Mouse (Mus musculus) testis, adult 2 months (tissue): ENCODE data around the gene Arhgef17.

Experiments used
- CTCF ChIP-seq: fragments of 200-500 bp; IDR thresholded peaks from 2 replicates; pipeline ENCODE4 v1.5.1; 2012; ENCODE audit warnings: low read depth, mild to moderate bottlenecking, inconsistent platforms, low read length, moderate library complexity; ENCODE audit not compliant: control insufficient read depth, insufficient read depth, insufficient replicate concordance
- POLR2A ChIP-seq: fragments of 200-500 bp; IDR thresholded peaks from 2 replicates; pipeline ENCODE4 v1.6.1; 2012; ENCODE audit warnings: low read depth, mild to moderate bottlenecking, inconsistent platforms, low read length, moderate library complexity; ENCODE audit not compliant: control insufficient read depth

DNA sequence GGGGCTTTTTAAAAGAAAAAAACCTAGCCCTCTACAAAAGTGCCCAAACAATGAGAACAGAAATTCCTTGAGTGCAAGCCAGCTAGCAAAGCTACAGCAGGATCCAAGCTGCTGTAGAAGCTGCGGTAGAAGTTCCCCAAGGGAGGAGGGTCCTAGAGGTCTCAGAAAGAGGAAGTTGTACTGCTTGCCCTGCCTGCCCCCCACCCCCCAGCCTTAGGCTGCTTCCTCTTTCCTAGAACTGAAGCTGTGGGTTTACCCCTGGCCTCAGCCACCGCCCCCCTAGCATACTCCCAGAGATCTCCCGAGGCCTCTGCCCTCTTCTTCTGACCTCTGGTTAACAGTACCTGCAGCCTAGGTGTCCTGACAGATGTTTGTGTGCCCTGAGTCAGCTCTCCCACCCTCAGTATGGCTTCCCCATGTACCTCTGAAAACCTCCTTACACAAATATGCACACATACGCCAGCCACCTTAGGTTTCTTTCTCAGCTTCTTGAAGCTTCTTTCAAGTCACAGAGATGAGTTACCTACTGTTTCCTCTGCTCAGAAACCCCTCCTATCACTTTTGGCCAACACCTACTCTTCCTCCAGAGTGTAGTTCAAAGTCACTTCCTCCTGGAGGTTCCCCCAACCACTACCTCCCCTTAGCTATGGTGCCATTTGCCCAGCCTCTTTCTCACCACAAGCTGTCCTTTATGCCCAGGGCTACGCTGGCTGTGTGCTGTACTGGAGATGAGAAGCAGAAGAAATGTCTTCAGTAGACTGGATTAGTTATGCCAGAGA lies 75.9 kb downstream of the Arhgef17 start:
- TF ChIP-seq CTCF (no peak), POLR2A (no peak)
